Mouse (Mus musculus): ENCODE data around the gene Slc22a6. TPM values are rescaled to one million over a fixed set of nuclear protein-coding genes. Genes with fewer than 3 reads are reported as not detected.

Gene Slc22a6
- total RNA-seq, 1 experiment, result not detected

- no peak for TF ChIP-seq CHD2 (IDR thresholded peaks at IDR 0.05; ENCODE audit: low read depth, low read length)
- no peak for TF ChIP-seq HCFC1 (IDR thresholded peaks at IDR 0.05; ENCODE audit: borderline replicate concordance, insufficient read depth, low read length)
- no peak for TF ChIP-seq MAFK (IDR thresholded peaks at IDR 0.05; ENCODE audit: insufficient read depth, low read depth, low read length)
- TF ChIP-seq ZC3H11A (IDR thresholded peaks at IDR 0.05; ENCODE audit: borderline replicate concordance, low read depth, low read length), result no peak
- TF ChIP-seq ZNF384 (IDR thresholded peaks at IDR 0.05; ENCODE audit: low read depth, low read length), result no peak
- in situ Hi-C loops (cut with MboI; ENCODE audit: low sequenced_read_pairs in 2 of 2, unreplicated experiment in 2 of 2), result no loop called here
Observed at GRCm38 (mm10) chr19:8621098-8621497, 3.3 kb downstream of the Slc22a6 start.

GRCm38 (mm10) chr19:8630249-8630648 lies 12.4 kb downstream of the Slc22a6 start:
- H3K9me3 ChIP-seq (ENCODE audit: control insufficient read depth, insufficient read depth, low read depth, low read length), result no peaks in the 10 kb centered on the region
- no peak overlapping the region for H3K27ac ChIP-seq (ENCODE audit: insufficient read depth, low read depth, low read length, poor library complexity, severe bottlenecking)
- H3K4me1 ChIP-seq (ENCODE audit: control insufficient read depth in 2 of 2, insufficient read depth in 2 of 2, low read length in 2 of 2, poor library complexity in 1 of 2), result no peaks in the 10 kb centered on the region
- no peak overlapping the region for H3K9ac ChIP-seq (ENCODE audit: insufficient read depth, low read depth, low read length, poor library complexity, severe bottlenecking)
- no peak for DNase-seq (ENCODE audit: low read depth, low spot score)
- in situ Hi-C loops (cut with MboI; ENCODE audit: low sequenced_read_pairs in 2 of 2, unreplicated experiment in 2 of 2), result no loop called here
- no peaks in the 10 kb centered on the region for H3K36me3 ChIP-seq (ENCODE audit: control insufficient read depth, insufficient read depth, low read length, poor library complexity, severe bottlenecking)
- no peak overlapping the region for H3K4me3 ChIP-seq (ENCODE audit: insufficient read depth in 1 of 2, low read depth in 1 of 2, low read length in 2 of 2, poor library complexity in 1 of 2, severe bottlenecking in 1 of 2)
- TF ChIP-seq MAFK (IDR thresholded peaks at IDR 0.05; ENCODE audit: insufficient read depth, low read depth, low read length), result no peak
- no peak for TF ChIP-seq CHD2 (IDR thresholded peaks at IDR 0.05; ENCODE audit: low read depth, low read length)
- TF ChIP-seq ZC3H11A (IDR thresholded peaks at IDR 0.05; ENCODE audit: borderline replicate concordance, low read depth, low read length), result no peak
- no peak for TF ChIP-seq ZNF384 (IDR thresholded peaks at IDR 0.05; ENCODE audit: low read depth, low read length)
- no peak for TF ChIP-seq HCFC1 (IDR thresholded peaks at IDR 0.05; ENCODE audit: borderline replicate concordance, insufficient read depth, low read length)

More at GRCm38 (mm10) chr19:8621098-8621497, 3.3 kb downstream of the Slc22a6 start:
- no peak for DNase-seq (ENCODE audit: low read depth, low spot score)
- Histone ChIP-seq H3K9me3 (ENCODE audit: control insufficient read depth, insufficient read depth, low read depth, low read length) (no peaks in the 10 kb centered on the region), H3K27ac (ENCODE audit: insufficient read depth, low read depth, low read length, poor library complexity, severe bottlenecking) (no peak overlapping the region), H3K4me3 (ENCODE audit: insufficient read depth in 1 of 2, low read depth in 1 of 2, low read length in 2 of 2, poor library complexity in 1 of 2, severe bottlenecking in 1 of 2) (no peak overlapping the region), H3K4me1 (ENCODE audit: control insufficient read depth in 2 of 2, insufficient read depth in 2 of 2, low read length in 2 of 2, poor library complexity in 1 of 2) (no peaks in the 10 kb centered on the region), H3K9ac (ENCODE audit: insufficient read depth, low read depth, low read length, poor library complexity, severe bottlenecking) (no peak overlapping the region), H3K36me3 (ENCODE audit: control insufficient read depth, insufficient read depth, low read length, poor library complexity, severe bottlenecking) (no peaks in the 10 kb centered on the region)

- Histone ChIP-seq H3K36me3 (ENCODE audit: control insufficient read depth, insufficient read depth, low read length, poor library complexity, severe bottlenecking) (no peaks in the 10 kb centered on the region), H3K4me1 (ENCODE audit: control insufficient read depth in 2 of 2, insufficient read depth in 2 of 2, low read length in 2 of 2, poor library complexity in 1 of 2) (no peaks in the 10 kb centered on the region), H3K27ac (ENCODE audit: insufficient read depth, low read depth, low read length, poor library complexity, severe bottlenecking) (no peak overlapping the region), H3K9me3 (ENCODE audit: control insufficient read depth, insufficient read depth, low read depth, low read length) (no peaks in the 10 kb centered on the region), H3K9ac (ENCODE audit: insufficient read depth, low read depth, low read length, poor library complexity, severe bottlenecking) (no peak overlapping the region), H3K4me3 (ENCODE audit: insufficient read depth in 1 of 2, low read depth in 1 of 2, low read length in 2 of 2, poor library complexity in 1 of 2, severe bottlenecking in 1 of 2) (no peak overlapping the region)
- in situ Hi-C loops (cut with MboI; ENCODE audit: low sequenced_read_pairs in 2 of 2, unreplicated experiment in 2 of 2), result no loop called here
- DNase-seq (ENCODE audit: low read depth, low spot score), result no peak
- TF ChIP-seq ZNF384 (IDR thresholded peaks at IDR 0.05; ENCODE audit: low read depth, low read length) (no peak), MAFK (IDR thresholded peaks at IDR 0.05; ENCODE audit: insufficient read depth, low read depth, low read length) (no peak), HCFC1 (IDR thresholded peaks at IDR 0.05; ENCODE audit: borderline replicate concordance, insufficient read depth, low read length) (no peak), ZC3H11A (IDR thresholded peaks at IDR 0.05; ENCODE audit: borderline replicate concordance, low read depth, low read length) (no peak), CHD2 (IDR thresholded peaks at IDR 0.05; ENCODE audit: low read depth, low read length) (no peak)
Observed at GRCm38 (mm10) chr19:8630826-8631225, 13.0 kb downstream of the Slc22a6 start.

GRCm38 (mm10) chr19:8632029-8632428 lies 14.2 kb downstream of the Slc22a6 start:
- no peak for TF ChIP-seq HCFC1 (IDR thresholded peaks at IDR 0.05; ENCODE audit: borderline replicate concordance, insufficient read depth, low read length)
- Histone ChIP-seq H3K4me3 (ENCODE audit: insufficient read depth in 1 of 2, low read depth in 1 of 2, low read length in 2 of 2, poor library complexity in 1 of 2, severe bottlenecking in 1 of 2) (no peak overlapping the region), H3K9me3 (ENCODE audit: control insufficient read depth, insufficient read depth, low read depth, low read length) (no peaks in the 10 kb centered on the region), H3K4me1 (ENCODE audit: control insufficient read depth in 2 of 2, insufficient read depth in 2 of 2, low read length in 2 of 2, poor library complexity in 1 of 2) (no peaks in the 10 kb centered on the region), H3K9ac (ENCODE audit: insufficient read depth, low read depth, low read length, poor library complexity, severe bottlenecking) (no peak overlapping the region), H3K36me3 (ENCODE audit: control insufficient read depth, insufficient read depth, low read length, poor library complexity, severe bottlenecking) (no peaks in the 10 kb centered on the region), H3K27ac (ENCODE audit: insufficient read depth, low read depth, low read length, poor library complexity, severe bottlenecking) (no peak overlapping the region)
- in situ Hi-C loops (cut with MboI; ENCODE audit: low sequenced_read_pairs in 2 of 2, unreplicated experiment in 2 of 2), result no loop called here
- no peak for DNase-seq (ENCODE audit: low read depth, low spot score)

- TF ChIP-seq HCFC1 (IDR thresholded peaks at IDR 0.05; ENCODE audit: borderline replicate concordance, insufficient read depth, low read length) (no peak), ZC3H11A (IDR thresholded peaks at IDR 0.05; ENCODE audit: borderline replicate concordance, low read depth, low read length) (no peak), ZNF384 (IDR thresholded peaks at IDR 0.05; ENCODE audit: low read depth, low read length) (no peak), CHD2 (IDR thresholded peaks at IDR 0.05; ENCODE audit: low read depth, low read length) (no peak), MAFK (IDR thresholded peaks at IDR 0.05; ENCODE audit: insufficient read depth, low read depth, low read length) (no peak)
- Histone ChIP-seq H3K27ac (ENCODE audit: insufficient read depth, low read depth, low read length, poor library complexity, severe bottlenecking) (no peak overlapping the region), H3K4me3 (ENCODE audit: insufficient read depth in 1 of 2, low read depth in 1 of 2, low read length in 2 of 2, poor library complexity in 1 of 2, severe bottlenecking in 1 of 2) (no peak overlapping the region), H3K4me1 (ENCODE audit: control insufficient read depth in 2 of 2, insufficient read depth in 2 of 2, low read length in 2 of 2, poor library complexity in 1 of 2) (peaks cover 0 to 2% of the 10 kb centered on the region in 2 experiments; a peak in 1 of 4 replicates), H3K36me3 (ENCODE audit: control insufficient read depth, insufficient read depth, low read length, poor library complexity, severe bottlenecking) (no peaks in the 10 kb centered on the region), H3K9ac (ENCODE audit: insufficient read depth, low read depth, low read length, poor library complexity, severe bottlenecking) (no peak overlapping the region), H3K9me3 (ENCODE audit: control insufficient read depth, insufficient read depth, low read depth, low read length) (no peaks in the 10 kb centered on the region)
- in situ Hi-C loops (cut with MboI; ENCODE audit: low sequenced_read_pairs in 2 of 2, unreplicated experiment in 2 of 2), result no loop called here
- DNase-seq (ENCODE audit: low read depth, low spot score), result no peak
Observed at GRCm38 (mm10) chr19:8642086-8642485, 24.2 kb downstream of the Slc22a6 start.
